Mouse (Mus musculus) limb, embryonic 12.5 days (tissue): ENCODE results near the gene Apc2. TPM values are rescaled to one million over a fixed set of nuclear protein-coding genes. Genes with fewer than 3 reads are reported as not detected.

Experiments
- ATAC-seq: fragments of 200-750 bp; cut with Nextera tagmentation; 2 replicates; pipeline ENCODE4 v1.8.0; 2017; ENCODE audit warnings: low read depth, moderate TSS enrichment; ENCODE audit not compliant: insufficient number of reproducible peaks, insufficient read depth, low FRiP score, low TSS enrichment
- H3K27ac ChIP-seq: fragments of 300-500 bp; sonication (generic); 2 replicates; pipeline ENCODE4 v1.5.1; 2016; ENCODE audit warnings: mild to moderate bottlenecking, moderate library complexity
- H3K27me3 ChIP-seq: fragments of 300-500 bp; sonication (generic); 2 replicates; pipeline ENCODE4 v1.6.1; 2016; ENCODE audit warnings: mild to moderate bottlenecking, moderate library complexity
- H3K36me3 ChIP-seq: fragments of 300-500 bp; sonication (generic); 2 replicates; pipeline ENCODE4 v1.6.1; 2016; ENCODE audit warnings: mild to moderate bottlenecking, moderate library complexity
- H3K4me1 ChIP-seq: fragments of 300-500 bp; sonication (generic); replicated peaks from 2 replicates; pipeline ENCODE4 v1.6.1; 2016
- H3K4me2 ChIP-seq: fragments of 300-500 bp; sonication (generic); 2 replicates; pipeline ENCODE4 v1.6.1; 2016; ENCODE audit warnings: mild to moderate bottlenecking, moderate library complexity
- H3K4me3 ChIP-seq: fragments of 300-500 bp; sonication (generic); replicated peaks from 2 replicates; pipeline ENCODE4 v1.5.1; 2016; ENCODE audit warnings: mild to moderate bottlenecking
- H3K9ac ChIP-seq: fragments of 300-500 bp; sonication (generic); replicated peaks from 2 replicates; pipeline ENCODE4 v1.6.1; 2016; ENCODE audit warnings: mild to moderate bottlenecking, moderate library complexity
- H3K9me3 ChIP-seq: fragments of 300-500 bp; sonication (generic); 2 replicates; pipeline ENCODE4 v1.6.1; 2016; ENCODE audit warnings: mild to moderate bottlenecking, moderate library complexity
- WGBS: fragments of 180-500 bp; shearing (Covaris S2); methylation state at CpG from one replicate; pipeline ENCODE4 v1.1.7; 2016; 5-methylcytosine and 5-hydroxymethylcytosine counted together
- polyA plus RNA-seq: library from polyadenylated mRNA; unstranded; fragments of >200 nt; fragmentation: Nextera tagmentation; extraction: Ambion mirVana; gene quantifications from 2 replicates; pipeline ENCODE4 v1.2.1, GENCODE M21; 2016

Apc2 gene
- polyA plus RNA-seq, 1 experiment from 2014 or later = 4.7 TPM

DNA sequence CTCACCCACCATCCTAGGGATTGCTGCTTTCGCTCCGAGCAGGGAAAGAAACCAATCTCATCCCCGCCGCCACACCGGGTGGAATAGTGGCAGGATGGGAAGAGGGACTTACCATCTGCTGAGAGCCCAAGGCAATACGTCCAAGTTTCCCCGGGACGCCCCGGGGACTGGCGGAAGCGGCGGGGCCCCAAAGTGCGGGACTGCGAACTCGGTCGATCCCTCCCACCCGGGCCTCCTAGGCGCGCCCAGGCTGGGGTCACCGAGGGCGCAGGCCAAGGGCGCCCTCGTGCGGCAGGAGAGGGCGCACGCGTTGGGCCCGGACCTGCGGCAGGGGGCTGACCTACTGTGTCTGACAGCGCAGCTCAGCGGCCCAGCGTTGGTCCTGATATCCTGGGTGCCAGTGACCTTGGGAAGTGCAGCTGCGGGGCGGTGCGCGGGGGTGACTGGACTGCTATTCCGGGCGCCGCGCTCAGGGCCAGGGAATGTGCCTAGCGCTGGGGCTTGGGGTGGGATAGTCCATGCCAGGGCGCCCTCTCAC is 52.5 kb downstream of the Apc2 start, which contains the start of gene Adamtsl5:
Adamtsl5 (minus strand) TSS at position 169 of the 538 bp plus-strand sequence.
- ATAC-seq = no peak
- Histone ChIP-seq H3K27ac (no peak within 1 kb of the TSS), H3K9ac (peak within 1 kb of the TSS; percentile 23; the same call in 1 of the 2 replicates)

DNA sequence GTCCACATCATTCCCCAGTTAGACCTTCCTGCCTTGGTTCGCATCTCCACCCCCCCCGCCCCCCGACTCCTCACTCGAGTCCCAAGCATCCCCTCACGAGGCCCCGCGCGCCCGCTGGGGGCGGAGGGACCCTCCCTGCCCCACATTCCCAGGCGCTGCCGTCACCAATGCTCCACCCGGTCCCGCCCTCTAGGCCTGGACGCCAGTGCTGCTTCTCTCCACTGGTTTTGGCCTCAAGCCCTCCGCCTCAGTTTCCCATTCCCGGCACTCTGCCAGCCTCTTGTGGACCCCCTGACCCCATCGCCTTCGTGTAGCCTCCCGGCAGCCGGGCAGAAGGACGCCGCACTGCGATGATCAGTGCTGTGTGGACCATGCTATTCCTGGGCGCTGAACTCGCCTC is 53.2 kb downstream of the Apc2 start:
- no peak for ATAC-seq
- Histone ChIP-seq H3K4me2 (peak overlapping the region; percentile 51), H3K27ac (no peak overlapping the region), H3K36me3 (no peaks in the 10 kb centered on the region), H3K27me3 (peaks cover 100% of the 10 kb centered on the region), H3K4me3 (peak overlapping the region; percentile 34), H3K9ac (peak overlapping the region; percentile 23; the same call in 1 of the 2 replicates), H3K9me3 (no peaks in the 10 kb centered on the region), H3K4me1 (peaks cover 23% of the 10 kb centered on the region)
- 17% methylated on average over 25 of the region's 26 CpGs for WGBS

More for the DNA sequence above, 52.5 kb downstream of the Apc2 start, which contains the start of gene Adamtsl5:
- Histone ChIP-seq H3K27me3 (peaks cover 100% of the 10 kb centered on the region), H3K4me2 (peak within 1 kb of the TSS; percentile 51), H3K4me3 (peak within 1 kb of the TSS; percentile 34), H3K36me3 (no peaks in the 10 kb centered on the region), H3K4me1 (peaks cover 28% of the 10 kb centered on the region), H3K9me3 (no peaks in the 10 kb centered on the region)
- WGBS = under 1% methylated on average over 42 of the region's 42 CpGs

DNA sequence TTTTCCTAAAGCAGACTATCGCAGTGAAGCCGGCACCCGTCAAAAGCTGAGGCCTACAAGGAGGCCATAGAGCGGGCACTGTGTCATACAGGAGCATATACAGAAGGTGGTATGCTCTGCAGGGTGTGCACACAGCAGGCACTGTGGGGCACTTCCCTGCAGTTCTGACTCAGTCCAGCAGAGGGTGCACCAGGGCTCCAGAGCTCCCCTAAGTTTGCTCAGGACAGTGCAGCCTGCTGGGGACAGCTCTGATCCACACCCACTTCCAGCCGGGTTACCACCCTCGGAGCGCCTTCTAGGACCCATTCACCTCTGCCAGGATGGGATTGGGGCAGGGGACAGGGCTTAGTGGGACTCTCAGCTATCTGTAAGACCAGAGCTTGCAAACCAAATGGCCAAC is 54.5 kb downstream of the Apc2 start:
- Histone ChIP-seq H3K36me3 (no peaks in the 10 kb centered on the region), H3K9me3 (no peaks in the 10 kb centered on the region), H3K9ac (no peak overlapping the region), H3K4me1 (peaks cover 19% of the 10 kb centered on the region), H3K27me3 (peaks cover 100% of the 10 kb centered on the region), H3K4me2 (no peak overlapping the region), H3K27ac (no peak overlapping the region), H3K4me3 (no peak overlapping the region)
- 6% methylated on average over 7 of the region's 7 CpGs for WGBS
- ATAC-seq = peak; percentile 38; the same call in 1 of the 2 replicates

DNA sequence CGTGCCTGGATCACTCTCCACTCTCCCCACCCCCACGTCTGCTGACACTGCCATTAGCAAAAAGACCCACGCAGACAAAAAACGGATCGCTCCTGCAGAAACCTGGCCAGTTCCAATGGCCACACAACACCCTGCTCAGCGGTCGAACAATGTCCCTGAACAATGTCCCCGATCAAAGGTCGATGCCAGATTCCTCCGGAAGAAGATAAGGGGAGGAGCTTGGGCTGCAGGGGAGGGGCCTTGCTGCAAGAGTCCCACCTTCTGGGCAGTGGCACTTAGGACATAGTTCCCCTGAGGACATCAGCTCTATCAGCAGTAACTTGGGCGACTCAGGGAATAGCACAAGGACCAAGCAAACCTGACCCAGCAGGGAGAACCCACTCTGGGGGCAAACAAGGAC is 56.1 kb downstream of the Apc2 start:
- H3K4me3 ChIP-seq = no peak overlapping the region
- H3K27me3 ChIP-seq = peaks cover 100% of the 10 kb centered on the region
- H3K9me3 ChIP-seq = no peaks in the 10 kb centered on the region
- H3K4me1 ChIP-seq = peaks cover 28% of the 10 kb centered on the region
- no peak overlapping the region for H3K4me2 ChIP-seq
- H3K9ac ChIP-seq = no peak overlapping the region
- WGBS = 29% methylated on average over 11 of the region's 11 CpGs
- H3K27ac ChIP-seq = no peak overlapping the region
- no peaks in the 10 kb centered on the region for H3K36me3 ChIP-seq
- no peak for ATAC-seq

DNA sequence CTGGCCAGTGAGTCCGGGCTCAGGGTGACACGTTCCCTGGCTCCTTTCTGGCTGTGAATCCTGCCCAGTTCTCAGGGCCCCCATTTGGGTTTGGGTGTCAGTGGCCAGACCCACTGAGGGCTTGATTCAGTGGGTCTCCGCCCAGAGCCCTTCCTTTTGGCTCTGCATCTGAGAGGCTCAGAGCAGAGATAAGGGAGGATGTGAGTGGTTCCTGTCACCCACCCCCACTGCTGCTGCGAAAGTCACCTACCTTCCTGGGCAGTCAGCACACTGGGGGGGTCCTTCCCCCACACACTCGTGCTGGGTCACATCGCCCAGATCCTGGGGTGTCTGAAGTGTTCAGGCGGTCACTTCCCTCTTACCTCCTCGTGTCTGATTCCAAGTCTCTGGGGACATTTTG is 57.0 kb downstream of the Apc2 start:
- Histone ChIP-seq H3K27me3 (peaks cover 100% of the 10 kb centered on the region), H3K4me2 (no peak overlapping the region), H3K9me3 (no peaks in the 10 kb centered on the region), H3K9ac (no peak overlapping the region), H3K36me3 (no peaks in the 10 kb centered on the region), H3K4me3 (no peak overlapping the region), H3K4me1 (peaks cover 34% of the 10 kb centered on the region), H3K27ac (no peak overlapping the region)
- no peak for ATAC-seq
- WGBS = 64% methylated on average over 8 of the region's 8 CpGs

DNA sequence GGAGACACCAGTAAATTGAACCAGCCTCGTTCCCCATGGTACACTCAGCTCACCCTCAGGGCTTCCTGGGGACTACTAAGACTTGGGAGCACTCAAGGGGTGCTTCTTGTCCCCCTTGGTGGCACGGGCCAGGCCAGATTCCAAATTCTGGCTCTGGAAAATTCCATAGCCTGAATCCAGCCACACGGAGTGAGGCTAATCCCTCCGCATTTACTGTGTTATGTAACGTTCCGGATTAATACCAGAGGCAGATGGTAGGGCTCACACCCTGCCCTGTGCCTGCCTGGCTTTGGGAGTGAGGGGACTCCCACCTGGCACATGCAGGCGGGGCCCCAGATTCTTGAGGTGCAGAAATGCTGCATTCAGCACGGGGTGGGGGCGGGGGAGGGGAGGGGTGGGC is 59.7 kb downstream of the Apc2 start:
- 10% methylated on average over 9 of the region's 9 CpGs for WGBS
- peaks cover 22% of the 10 kb centered on the region for H3K4me1 ChIP-seq
- no peak overlapping the region for H3K27ac ChIP-seq
- H3K36me3 ChIP-seq = no peaks in the 10 kb centered on the region
- ATAC-seq = no peak
- H3K4me3 ChIP-seq = no peak overlapping the region
- H3K9me3 ChIP-seq = no peaks in the 10 kb centered on the region
- H3K4me2 ChIP-seq = no peak overlapping the region
- H3K9ac ChIP-seq = no peak overlapping the region
- H3K27me3 ChIP-seq = peaks cover 100% of the 10 kb centered on the region

DNA sequence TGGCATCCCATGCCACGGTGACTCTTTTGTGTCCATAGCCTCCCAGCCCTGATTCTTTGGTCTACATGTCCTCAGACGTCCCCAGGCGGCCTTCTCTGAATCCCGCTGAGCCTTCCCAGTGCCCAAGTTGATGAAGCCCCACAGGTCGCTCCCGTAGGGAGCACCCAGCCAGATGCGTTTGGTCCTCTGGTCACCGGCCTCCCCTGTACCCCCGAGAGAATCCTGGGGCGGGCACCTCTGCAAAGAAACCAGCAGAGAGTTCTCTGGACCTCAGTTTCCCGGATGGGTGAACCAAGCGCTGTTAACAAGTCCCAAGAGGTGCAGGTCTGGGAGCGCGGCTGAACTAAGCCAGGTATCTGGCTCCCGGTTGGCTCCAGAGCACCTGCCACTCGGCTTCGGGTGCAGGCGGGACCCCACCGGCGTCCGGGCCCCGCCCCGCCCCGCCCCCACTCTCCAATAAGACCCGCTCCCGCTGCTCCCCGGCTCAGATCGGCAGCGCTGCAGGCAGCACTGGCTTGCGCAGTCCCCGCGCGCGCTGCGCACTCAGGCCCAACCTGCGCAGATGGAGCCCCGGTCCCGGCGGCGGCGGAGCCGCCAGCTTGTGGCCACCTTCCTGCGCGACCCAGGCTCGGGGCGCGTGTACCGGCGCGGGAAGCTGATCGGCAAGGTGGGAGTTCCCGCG is 60.4 kb downstream of the Apc2 start, which contains the start of gene Plk5:
Plk5 (plus strand) TSS at position 459 of the 682 bp plus-strand sequence.
- Histone ChIP-seq H3K36me3 (no peaks in the 10 kb centered on the region), H3K4me2 (peak within 1 kb of the TSS; percentile 78), H3K4me1 (peaks cover 22% of the 10 kb centered on the region), H3K9ac (peak within 1 kb of the TSS; percentile 50), H3K4me3 (peak within 1 kb of the TSS; percentile 46), H3K9me3 (no peaks in the 10 kb centered on the region), H3K27ac (no peak within 1 kb of the TSS), H3K27me3 (peaks cover 100% of the 10 kb centered on the region)
- no peak for ATAC-seq
- 2% methylated on average over 53 of the region's 53 CpGs for WGBS

DNA sequence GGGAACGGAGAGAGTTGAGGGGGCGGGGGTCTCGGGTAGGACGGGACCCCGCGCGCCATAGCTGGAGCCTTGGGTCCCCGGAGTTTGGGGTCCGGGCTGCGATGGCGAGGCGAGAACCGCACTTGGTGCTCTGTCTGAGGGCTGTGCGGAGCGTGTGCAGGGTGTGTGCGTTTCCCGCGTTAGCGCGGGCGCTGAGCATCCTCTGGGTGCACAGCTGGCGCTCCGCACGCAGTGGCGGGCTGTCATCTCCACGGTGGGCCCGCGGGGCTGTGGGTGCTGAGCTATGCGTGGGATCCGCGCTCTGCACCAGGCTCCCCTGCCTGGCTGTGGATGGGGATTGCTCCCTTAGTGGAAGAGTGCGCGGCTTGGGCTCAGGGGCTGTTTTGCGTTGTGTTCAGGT is 61.0 kb downstream of the Apc2 start:
- peak overlapping the region; percentile 46 for H3K4me3 ChIP-seq
- ATAC-seq = no peak
- H3K9me3 ChIP-seq = no peaks in the 10 kb centered on the region
- H3K4me1 ChIP-seq = peaks cover 22% of the 10 kb centered on the region
- no peaks in the 10 kb centered on the region for H3K36me3 ChIP-seq
- peak overlapping the region; percentile 50 for H3K9ac ChIP-seq
- peaks cover 95% of the 10 kb centered on the region for H3K27me3 ChIP-seq
- peak overlapping the region; percentile 78 for H3K4me2 ChIP-seq
- WGBS = 3% methylated on average over 34 of the region's 34 CpGs
- H3K27ac ChIP-seq = no peak overlapping the region

DNA sequence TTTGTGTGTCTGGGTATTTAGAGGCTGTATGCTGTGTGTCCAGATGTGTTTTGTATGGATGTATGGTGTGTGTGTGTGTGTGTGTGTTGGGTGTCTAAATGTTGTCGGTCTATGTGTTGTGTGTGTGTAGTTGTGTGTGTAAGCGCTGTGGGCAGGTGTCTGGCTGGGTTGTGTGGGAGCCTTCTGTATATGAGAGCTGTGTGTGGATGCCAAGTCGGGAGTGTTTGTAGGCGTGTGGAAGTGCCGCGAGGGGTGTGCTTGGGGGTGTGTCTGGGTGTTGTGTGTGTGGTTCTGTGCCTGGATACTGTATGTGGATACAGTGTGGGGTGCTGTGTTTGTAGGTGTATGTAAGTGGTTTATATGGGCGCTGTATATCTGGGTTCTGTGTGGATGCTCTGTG is 61.6 kb downstream of the Apc2 start:
- 37% methylated on average over 7 of the region's 7 CpGs for WGBS
- ATAC-seq = no peak
- Histone ChIP-seq H3K9me3 (0 out of 2 replicates have a peak, but pooled peaks cover 4% of the 10 kb centered on the region), H3K27me3 (peaks cover 90% of the 10 kb centered on the region), H3K4me3 (peak overlapping the region; percentile 46), H3K27ac (no peak overlapping the region), H3K4me2 (peak overlapping the region; percentile 78), H3K36me3 (no peaks in the 10 kb centered on the region), H3K4me1 (peaks cover 22% of the 10 kb centered on the region), H3K9ac (no peak overlapping the region)

DNA sequence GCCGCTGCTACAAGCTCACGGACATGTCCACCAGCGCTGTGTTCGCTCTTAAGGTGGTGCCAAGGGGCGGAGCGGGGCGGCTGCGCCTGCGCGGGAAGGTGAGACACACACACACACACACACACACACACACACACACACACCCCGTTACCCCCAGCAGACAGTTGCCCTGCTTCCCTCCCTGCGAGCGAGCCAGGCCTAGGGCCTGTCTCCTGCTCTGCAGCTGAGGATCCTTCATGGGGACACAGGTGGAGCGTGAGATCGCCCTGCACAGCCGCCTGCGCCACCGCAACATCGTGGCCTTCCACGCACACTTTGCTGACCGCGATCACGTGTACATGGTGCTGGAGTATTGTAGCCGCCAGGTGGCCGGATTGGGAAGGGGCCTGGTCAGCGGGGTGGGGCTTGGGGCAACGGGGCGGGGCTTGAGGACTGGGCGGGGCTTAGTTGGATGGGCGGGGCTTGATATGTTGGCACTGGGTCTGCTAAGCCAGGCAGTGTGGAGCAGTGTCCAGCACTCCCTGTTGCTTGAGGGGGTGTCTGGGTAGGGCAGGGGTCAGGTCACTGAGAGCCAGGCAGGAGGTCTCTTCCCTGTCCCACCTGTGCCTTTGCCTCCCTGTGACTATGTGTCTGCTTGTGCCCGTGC is 62.3 kb downstream of the Apc2 start:
- Histone ChIP-seq H3K36me3 (no peaks in the 10 kb centered on the region), H3K4me2 (peak overlapping the region; percentile 53), H3K4me1 (peaks cover 22% of the 10 kb centered on the region), H3K9me3 (0 out of 2 replicates have a peak, but pooled peaks cover 6% of the 10 kb centered on the region), H3K4me3 (peak overlapping the region; percentile 32), H3K27ac (no peak overlapping the region), H3K27me3 (peaks cover 90% of the 10 kb centered on the region), H3K9ac (no peak overlapping the region; the same call in 1 of the 2 replicates)
- 0 out of 2 replicates have a peak, but pooled peaks have one; percentile 13 for ATAC-seq
- WGBS = 7% methylated on average over 28 of the region's 31 CpGs

DNA sequence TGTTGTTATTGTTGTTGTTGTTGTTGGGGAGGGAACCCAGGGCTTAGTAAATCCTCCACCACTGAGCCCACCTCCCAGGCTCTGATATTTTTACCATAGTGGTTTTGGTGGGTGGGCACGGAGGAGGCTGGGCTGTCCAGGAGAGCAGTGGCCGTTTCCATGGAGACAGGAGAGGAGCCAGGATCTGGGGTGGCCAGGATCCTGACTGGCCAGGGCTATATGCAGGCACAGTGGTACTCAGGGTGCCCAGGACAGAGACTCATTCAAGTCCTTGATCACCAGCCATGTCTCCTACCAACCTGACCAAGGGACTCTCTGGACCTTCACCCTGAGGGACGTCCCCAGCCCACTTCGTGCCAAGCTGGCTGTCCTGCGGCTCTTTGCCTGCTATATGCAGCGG is 68.0 kb downstream of the Apc2 start:
- Histone ChIP-seq H3K9ac (no peak overlapping the region), H3K4me2 (no peak overlapping the region), H3K4me1 (no peaks in the 10 kb centered on the region), H3K36me3 (no peaks in the 10 kb centered on the region), H3K9me3 (0 out of 2 replicates have a peak, but pooled peaks cover 6% of the 10 kb centered on the region), H3K27me3 (peaks cover 50% of the 10 kb centered on the region), H3K4me3 (no peak overlapping the region), H3K27ac (no peak overlapping the region)
- ATAC-seq = no peak
- 31% methylated on average over 6 of the region's 6 CpGs for whole genome bisulfite sequencing
